Mouse (Mus musculus) spleen, embryonic (tissue): ENCODE measurements around the gene Actr3b.
"Not testable (repeated sequence)": the region's sequence is repeated elsewhere in the genome, so short reads cannot be mapped to it uniquely, and the experiment has no call there.

ENCODE experiments used
- CTCF ChIA-PET: fragments of 350-600 bp; sonication (Branson Sonifier 250); formaldehyde crosslinking; loops from one replicate; lab custom pipeline; 2022; lab: Charles Lee

Actr3b gene

DNA sequence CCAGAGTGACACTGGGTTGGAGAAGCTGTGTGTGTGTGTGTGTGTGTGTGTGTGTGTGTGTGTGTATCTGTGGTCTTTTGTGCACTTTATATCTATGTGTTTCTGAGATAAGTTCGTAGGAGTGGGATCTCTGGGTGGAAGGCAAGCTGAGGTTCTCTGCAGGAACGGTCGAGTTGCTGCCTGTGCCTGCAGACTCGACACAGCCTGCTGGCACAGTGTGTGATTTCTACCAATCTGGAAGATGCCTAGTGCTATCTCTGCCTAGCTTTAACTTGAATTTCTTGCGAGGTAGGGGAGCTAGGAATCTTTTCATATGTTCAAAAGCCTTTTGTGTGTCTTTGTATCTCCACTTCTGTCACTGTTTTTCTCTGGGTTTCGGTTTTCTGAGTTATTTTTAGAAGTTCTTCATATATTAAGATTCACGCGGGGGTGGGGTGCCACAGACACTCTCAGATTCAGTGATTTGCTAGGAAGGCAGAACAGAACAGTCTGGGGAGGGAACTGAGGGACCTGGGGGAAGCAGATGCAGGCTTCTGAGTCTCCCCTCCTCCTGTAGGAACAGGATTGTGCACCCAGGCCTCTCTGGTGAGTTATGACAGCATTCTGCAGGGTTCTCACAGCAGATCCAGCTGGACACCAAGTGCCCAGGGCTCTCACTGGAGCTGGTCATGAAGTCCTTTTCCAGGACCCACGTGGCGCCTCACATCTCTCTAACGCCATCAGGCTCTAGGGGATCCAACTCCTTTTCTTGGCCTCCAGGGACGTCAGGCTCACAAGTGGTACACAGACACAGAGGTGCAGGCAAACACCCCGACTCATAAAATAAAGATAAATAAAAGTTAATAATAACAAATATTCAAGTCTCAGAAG lies 14.4 kb downstream of the Actr3b start:
- CTCF ChIA-PET = interaction anchor here (0.6 kb wide), 1 partner anchor 525 kb away, joined by 3 read pairs; no protein-coding TSS in a partner anchor

DNA sequence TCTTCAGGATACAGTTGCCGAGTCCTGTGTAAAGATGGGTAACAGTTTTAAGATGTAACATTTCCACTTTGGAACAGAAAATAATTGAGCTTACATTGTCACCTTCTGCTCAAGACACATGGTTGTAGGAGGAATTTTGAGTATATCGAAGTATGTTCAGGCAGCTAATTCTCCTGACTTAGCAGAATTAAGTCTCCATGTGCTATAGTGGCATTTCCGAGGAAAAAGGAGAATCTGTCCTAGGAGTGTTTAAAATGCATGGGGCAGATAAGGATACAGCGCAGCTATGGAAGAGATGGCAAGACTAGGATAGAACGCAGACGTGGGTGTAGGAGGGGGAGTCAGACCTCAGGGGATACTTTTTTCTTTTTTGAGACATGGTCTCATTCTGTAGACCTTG lies 31.8 kb downstream of the Actr3b start:
- CTCF ChIA-PET = no interaction called here

DNA sequence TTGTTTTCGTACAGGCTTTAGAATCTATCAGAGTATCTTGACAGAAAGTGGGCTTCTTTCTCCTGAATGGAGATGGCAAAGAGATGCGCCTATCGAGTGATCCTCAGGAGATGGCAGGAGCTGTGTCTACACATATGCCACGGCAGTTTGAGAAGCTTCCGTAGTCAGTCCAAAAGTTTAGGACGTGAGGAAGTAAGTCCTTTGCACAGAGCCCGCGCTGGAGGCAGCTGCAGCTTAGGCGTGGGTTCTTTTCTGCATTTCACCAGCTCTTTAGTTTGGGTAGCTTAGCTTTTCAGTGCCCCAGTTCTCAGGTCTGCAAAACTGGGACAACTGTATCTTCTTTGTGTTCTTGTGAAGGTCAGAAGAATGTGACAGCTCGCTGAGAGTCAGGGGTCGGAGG lies 38.0 kb downstream of the Actr3b start:
- CTCF ChIA-PET = no interaction called here

DNA sequence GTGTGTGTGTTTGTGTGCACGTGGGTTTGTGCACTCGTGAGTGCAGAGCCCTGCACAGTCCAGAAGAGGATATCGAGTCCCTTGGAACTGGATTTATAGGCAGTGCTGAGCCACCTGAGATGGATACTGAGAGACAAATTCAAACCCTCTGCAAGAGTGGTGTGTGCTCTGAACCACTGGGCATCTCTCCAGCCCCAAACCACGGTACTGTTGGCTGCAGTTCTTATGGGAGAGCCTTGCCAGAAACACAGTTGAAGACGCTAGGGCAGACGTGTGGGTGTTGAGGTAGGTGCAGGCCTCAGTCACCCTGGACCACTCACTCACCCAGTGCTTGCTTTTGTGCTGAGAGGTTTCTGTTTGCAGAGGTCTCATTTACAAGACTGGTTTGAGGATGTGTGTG lies 41.1 kb downstream of the Actr3b start:
- CTCF ChIA-PET = no interaction called here

DNA sequence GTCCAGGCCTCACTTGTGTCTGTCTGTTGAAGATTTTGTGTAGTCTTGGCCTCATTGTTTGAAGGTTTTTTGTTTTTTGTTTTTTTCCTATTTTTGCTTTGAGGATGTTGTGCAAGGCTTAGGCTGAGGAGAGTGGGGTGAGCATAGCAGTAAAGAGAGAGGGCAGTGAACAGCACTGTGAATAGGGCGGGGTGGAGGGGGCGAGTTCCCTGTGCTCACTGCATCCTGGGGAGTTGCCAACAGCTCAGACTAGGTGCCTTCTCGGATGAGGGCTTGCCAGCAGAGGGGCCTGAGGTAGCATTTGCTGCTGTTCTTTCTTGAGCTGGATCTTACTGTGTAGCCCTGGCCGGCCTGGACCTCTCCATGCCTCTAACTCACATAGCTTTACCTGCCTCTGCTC lies 41.9 kb downstream of the Actr3b start:
- CTCF ChIA-PET = no interaction called here

DNA sequence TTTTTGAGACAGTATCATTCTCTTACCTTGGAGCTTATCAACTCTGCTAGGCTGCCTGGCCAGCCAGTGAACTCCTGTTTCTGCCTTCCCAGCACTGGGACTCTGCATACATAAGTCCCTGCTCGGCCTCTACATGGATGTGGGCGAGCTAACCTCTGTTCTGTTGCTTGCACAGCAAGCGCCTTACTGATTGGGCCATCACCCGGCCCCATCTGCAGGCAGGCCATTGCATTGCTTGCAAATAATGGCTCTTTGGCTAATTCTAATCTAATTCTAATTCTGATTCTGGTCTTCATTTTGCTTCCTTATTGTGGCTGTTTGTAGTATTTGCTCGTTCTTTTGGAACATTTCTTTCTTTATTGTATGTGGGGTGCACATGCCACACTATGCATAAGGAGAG lies 44.8 kb downstream of the Actr3b start:
- CTCF ChIA-PET = no interaction called here

DNA sequence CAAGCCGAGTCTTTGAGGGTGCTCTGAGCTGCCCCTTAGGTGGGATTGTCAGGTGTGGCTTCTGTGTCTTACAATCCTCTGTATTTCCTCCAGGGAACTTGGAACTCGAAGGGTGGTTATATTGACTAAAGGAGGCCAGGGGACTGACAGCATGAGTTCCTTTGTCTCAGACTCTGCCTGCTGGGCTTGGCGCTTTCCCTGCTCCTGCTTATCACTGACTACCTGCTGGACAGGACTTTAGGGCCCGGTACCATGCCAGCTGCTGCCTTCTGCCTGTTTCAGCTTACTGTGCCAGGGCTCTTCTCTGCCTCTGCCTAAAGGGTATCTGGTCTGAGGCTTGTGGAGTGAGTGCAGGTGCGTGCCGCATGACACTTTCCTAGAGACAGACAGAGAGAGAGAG lies 53.1 kb downstream of the Actr3b start:
- CTCF ChIA-PET = no interaction called here

DNA sequence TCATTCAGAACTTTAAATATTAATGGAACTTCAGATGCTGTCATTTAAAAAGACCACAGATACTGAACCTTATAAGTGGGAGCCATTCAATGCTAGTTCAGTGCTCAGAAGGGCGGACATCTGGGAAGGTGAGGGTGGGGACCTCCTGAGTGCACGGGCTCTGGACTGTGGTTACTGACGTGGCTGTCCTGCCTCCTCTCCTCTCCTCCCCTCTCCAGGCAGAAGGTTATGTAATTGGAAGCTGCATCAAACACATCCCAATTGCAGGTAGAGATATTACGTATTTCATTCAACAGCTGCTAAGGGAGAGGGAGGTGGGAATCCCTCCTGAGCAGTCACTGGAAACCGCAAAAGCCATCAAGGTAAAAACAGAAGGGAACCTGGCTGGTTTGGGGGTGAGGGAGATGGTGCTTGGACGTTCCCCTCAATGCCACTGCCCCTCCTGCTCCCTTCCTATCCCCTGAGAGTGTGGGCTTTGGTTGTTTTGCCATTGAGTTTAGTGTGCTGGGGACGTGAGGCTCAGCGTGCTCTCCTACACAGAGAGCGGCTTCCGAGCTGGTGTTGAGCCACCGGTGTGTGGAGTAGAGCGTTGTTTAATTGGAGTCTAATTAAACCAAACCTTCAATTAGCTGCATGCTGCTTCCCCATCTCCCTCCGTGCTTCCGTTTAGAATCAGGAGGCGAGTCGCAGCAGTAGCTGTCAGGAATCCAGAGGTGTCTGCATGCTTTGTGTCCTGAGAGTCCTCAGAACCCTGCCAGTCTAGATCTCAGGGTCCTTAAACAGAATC lies 69.7 kb downstream of the Actr3b start:
- CTCF ChIA-PET = no interaction called here

DNA sequence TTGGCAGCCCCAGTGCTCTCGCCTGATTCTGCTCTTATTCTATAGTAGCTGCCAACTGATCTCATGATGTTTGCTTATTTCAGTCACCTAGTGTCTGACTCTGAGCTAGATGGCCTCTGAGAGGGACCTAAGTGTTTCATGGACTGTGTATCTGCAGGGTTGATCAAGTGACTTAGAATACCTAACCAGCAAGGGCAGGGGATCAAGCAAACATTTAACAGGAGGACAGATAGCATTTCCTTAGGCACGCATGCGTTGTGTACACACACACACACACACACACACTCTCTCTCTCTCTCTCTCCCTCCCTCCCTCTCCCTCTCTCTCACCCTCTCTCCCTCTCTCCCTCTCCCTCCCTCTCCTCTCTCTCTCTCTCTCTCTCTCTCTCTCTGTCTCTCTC lies 71.0 kb downstream of the Actr3b start:
- CTCF ChIA-PET = no interaction called here

DNA sequence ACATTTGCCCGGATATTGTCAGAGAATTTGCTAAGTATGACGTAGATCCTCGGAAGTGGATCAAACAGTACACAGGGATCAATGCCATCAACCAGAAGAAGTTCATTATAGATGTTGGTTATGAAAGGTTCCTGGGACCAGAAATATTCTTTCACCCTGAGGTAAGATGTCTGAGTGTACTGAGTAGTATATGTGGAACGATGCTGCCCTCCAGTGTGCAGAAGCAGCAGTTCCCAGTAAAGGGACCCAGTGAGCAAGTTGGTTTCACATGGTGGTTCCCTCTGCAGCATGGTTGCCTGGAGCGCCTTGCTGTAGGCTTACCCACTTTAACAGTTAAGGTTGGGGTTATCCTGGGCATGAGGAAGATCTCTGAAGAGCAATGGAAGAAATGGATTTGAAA lies 71.8 kb downstream of the Actr3b start:
- CTCF ChIA-PET = no interaction called here

DNA sequence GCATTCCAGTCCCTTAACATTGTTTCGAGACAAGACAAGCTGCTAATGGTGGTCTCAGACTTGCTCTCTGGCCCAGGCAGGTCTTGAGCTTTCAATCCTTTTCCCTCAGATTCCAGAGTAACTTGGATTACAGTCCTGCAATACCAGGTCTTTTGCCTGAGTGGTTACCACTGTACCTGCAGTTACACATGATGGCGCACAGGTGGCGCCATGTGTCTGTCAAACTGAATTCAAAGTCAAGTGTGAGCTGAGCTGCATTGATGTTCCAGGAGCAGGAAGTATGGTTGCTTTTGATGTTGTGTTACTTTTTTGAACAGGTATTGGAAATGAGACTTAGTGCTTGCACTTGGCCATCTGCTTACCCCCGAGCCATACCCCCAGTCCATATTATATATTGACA lies 79.6 kb downstream of the Actr3b start:
- CTCF ChIA-PET = no interaction called here

DNA sequence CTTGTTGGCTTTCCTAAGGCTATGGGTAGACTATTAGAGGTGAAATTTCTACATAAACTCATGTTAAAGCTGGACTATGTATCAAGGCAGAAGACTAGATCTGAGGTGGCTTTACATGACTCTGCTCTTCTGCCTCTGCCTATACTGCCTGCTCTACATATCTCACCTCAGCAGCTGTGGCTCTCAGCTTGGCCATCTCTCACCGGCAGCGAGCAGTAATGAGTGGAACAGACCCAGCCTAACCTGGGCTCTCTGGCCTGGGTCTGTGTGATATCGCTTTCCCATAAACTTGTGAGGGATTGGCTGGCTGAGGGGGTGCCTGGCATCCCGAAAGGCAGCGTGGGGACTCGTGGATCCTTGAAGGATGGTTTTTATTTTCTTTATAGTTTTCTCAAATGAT lies 86.8 kb downstream of the Actr3b start:
- CTCF ChIA-PET = no interaction called here

DNA sequence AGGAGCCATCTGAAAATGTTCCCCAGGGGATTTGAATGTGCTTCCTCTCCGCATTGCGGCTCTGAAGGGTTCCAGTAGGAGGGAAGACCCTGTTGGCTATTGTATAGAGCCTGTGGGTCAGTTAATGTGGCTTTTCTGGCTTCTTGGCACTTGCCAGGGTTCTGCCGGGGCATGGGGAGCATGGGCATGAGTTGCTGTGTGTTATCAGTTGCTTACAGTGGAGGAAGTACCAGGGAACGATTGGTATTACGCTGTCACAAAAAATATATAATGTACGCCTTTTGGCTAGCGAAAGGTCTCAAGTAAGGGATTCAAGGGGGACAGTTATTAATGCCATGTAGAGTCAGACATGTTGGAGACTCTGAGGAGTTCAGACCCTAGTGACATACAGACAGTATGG lies 87.4 kb downstream of the Actr3b start:
- CTCF ChIA-PET = interaction anchor here (0.6 kb wide), 1 partner anchor 855 kb away, joined by 9 read pairs; no protein-coding TSS in a partner anchor

DNA sequence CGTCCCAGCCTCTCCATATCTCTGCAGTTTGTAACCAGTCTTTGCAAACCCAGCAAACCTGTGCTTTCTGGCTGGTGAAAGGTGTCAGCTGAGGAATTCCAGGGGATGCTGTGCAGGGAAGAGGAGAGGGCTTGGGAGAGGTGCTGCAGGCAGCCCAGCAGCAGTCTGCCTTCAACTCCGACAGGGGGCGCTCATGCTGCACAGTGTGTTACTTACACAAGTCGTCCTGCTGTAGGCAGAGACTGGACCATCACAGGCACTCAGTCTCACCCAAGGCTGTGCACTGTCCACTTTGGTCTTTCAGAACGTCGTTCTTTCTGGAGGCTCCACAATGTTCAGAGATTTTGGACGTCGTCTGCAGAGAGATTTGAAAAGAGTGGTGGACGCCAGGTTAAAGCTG lies 88.3 kb downstream of the Actr3b start:
- CTCF ChIA-PET = no interaction called here

DNA sequence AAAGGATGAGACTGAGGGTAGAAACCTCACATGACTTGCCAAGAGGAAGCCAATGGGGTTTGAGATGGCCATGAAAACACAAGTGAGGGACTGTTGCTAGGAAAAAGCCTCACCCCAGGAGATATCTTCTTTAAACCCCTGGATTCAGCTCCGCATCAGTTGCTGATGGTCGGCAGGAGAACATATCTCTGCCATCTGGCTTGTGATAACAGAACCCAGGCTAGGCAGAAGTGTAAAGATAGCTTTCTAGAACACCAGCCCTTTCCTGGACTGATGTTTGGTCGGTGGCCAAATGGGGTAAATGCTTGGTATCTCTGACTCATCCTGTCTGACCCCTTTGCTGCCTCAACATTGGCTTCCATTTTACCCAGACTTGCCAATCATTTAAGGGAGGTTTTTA lies 106.4 kb downstream of the Actr3b start:
- CTCF ChIA-PET = no interaction called here

DNA sequence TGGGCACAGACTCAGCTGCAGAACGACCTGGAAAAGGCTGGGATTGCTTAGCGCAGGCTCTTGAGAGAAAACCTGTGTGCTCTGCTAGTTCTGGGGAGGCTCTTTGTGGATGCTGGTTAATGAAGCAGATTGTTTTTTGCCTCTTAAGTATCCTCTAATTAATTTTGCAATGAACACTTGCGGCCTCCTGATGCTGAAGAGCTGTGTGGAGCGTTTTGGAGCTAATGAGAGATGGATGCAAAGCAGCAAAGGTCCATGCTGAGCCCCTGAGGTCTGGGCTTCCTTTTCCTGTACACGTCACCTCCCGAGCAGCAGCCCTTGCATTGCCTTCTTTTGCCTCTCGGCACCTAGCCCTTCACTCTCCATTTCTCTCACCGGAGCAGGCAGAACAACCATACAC lies 110.1 kb downstream of the Actr3b start:
- CTCF ChIA-PET = no interaction called here

DNA sequence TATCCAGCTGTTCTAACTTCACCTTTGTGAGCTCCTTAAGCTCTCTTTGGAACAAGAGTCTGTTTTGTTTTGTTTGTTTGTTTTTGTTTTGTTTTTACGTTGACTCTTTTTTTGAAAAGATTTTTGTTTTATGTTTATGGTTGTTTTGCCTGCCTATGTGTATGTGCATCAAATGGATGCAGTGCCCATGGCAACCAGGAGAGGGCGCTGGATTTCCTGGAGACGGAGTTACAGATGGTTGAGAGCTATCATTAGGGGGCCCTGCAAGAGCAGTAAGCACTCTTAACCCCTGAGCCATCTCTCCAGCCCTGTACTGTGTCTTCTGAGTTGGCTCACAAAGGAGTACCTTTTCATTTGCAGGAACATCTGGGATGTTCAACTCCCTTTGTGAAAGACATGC lies 110.8 kb downstream of the Actr3b start:
- CTCF ChIA-PET = no interaction called here

DNA sequence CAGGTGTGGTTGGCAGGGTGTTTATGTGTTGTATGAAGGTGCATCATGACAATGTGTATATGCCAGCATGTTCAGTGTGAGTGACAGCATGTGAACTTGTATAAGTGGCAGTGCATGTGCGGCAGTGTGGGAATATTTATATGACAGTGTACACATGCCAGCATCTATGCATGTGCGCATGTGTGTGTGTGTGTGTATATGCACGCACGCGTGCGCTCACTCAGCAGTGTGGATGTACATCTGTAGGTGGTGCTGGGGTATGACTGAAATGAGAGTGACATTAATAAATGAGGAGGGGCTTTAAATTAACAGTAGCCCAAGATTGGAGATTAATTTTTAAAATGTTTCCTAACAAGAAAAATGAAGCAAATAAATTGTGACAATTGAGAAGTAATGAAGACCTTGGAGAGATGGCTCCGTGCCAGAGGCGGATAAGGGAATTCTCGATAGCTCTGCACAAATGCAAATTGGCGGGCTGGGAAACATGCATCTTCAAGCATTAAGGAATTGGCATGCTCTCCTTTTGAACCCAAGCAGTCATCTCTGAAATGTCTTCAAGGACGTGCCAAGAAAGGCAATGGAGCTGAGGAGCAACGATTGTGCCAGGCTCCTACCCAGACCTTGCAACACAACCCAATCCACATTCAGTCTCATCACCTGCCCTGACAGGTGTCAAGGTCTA lies 111.7 kb downstream of the Actr3b start:
- CTCF ChIA-PET = no interaction called here

DNA sequence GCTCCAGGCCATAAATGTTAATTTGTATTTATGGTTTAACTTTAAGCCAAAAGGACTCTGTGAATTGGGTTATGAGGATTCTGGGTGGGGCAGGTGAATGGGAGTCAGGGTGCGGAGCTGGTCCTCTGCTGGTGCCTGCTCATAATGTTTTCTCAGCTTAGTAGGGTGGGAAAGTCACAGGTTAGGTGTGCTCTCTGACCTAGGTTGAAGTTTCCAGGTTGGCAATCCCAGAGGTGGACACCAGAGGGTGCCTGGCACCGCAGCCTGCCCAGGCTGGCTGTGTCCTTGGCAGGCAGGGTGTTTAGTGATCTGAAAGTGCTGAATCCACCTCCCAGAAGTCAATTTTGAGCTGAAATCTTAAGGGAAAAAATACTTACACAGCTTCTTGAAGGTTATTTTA lies 113.2 kb downstream of the Actr3b start:
- CTCF ChIA-PET = interaction anchor here (0.7 kb wide), 1 partner anchor 454 kb away, joined by 3 read pairs; no protein-coding TSS in a partner anchor

DNA sequence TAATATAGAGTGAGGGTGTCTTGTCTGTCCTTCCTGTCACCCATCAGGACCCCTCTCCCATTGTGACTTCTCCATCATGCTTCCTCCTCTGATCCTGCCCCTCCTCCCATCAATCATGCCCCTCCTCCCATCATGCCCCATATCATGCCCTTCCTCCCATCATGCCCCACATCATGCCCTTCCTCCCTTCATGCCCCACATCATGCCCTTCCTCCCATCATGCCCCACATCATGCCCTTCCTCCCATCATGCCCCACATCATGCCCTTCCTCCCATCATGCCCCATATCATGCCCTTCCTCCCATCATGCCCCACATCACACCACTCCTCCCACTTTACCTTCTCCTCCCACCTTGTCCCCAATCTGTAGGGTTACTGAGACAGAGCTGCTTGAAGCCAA lies 116.1 kb downstream of the Actr3b start:
- CTCF ChIA-PET = not testable (repeated sequence)

DNA sequence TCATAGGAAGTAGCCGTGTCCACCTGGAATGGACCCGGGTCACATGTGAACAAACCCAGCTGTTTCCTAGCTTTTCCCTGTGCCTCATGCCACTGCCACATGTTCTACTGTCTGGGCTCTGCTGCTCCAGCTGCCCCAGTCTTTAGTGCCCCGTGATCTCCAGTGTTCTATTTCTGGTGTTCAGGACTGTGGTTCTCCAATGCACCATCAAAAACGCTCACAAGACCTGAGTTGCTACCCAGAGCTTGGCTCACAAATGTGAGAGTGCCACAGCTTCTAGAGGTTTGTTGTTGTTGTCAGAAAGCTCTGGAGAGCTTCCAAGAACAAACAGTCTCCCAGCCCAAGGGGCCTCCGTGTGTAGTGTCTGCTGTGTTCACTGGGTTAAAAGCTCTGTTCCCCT lies 117.5 kb downstream of the Actr3b start:
- CTCF ChIA-PET = no interaction called here

DNA sequence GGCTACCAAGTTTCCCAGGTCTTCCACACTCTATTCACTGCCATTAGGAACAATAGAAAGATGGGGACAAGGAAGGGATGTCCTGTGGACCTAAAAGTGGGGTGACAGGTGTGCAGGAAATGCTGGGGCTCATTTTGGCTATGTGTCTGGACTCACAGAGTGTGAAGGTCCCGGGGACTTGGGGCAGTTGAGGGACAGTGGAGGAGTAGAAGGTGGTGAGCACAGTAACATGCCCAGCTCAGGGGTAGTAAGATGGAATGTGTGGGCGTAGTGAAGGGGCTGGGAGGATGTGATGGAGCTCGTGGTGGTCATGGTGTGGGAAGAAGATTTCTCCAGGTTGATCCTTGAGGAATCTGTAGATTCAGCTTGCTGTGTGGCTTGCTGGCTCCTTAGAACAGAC lies 118.2 kb downstream of the Actr3b start:
- CTCF ChIA-PET = no interaction called here
